ENCODE assay signal across 14 mouse cellular contexts in the genomic region with DNA sequence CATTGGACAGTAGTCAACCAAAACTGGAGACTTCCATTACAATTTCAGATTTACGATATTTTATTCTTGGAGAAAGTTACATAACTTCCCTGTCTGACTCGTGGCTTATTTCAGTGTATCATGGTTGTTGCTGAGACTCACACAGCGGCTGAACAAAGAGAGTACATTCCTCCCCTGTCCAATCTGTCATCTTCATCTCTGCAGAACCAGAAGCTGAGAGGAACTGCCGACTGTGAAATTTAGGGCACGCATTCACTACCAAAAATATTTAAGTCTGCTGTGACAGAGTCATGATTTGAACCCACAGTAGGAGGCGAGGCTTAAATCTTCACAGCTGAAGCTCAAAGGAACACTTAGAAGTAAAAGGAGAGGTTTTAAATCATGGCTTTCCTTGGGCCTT.
DNase-seq lines count a peak whose midpoint lies in the region.
"Had no signal": no experiment of that assay in that cellular context is flagged by ENCODE, and none has a peak within 500 bp of the region (broad histone marks: within the 10 kb centered on the region; RNA-seq: fewer than 3 reads in every experiment).

No protein-coding gene starts in this region.

- peak; percentile 55 to 79 for DNase-seq in layer of hippocampus, adult 18-20 months (ENCODE audit: low spot score in 2 of 2)
- no peak for DNase-seq in layer of hippocampus, postnatal 25 days (ENCODE audit: extremely low spot score in 1 of 2, low spot score in 1 of 2)
- DNase-seq in Muller cell, postnatal 12 days (ENCODE audit: inconsistent ontology term) = peak; percentile 60
- peak; percentile 53 to 75 for DNase-seq in frontal cortex, postnatal 36 days (ENCODE audit: low spot score in 2 of 2)
- DNase-seq in left cerebral cortex, postnatal 36 days (ENCODE audit: low spot score in 2 of 2) = peak; percentile 34 to 43
- no peak for DNase-seq in cerebellum, adult 11-12 months
- no peak for DNase-seq in embryonic facial prominence, embryonic 10.5 days (ENCODE audit: low spot score)
- DNase-seq: cerebellum, postnatal 14 days; gastrocnemius, postnatal 25 days; lung, postnatal 14 days had no signal

- H3K9me3 ChIP-seq in embryonic facial prominence, embryonic 10.5 days = no peaks in the 10 kb centered on the region
- H3K9me3 ChIP-seq: intestine, embryonic 15.5 days; limb, embryonic 15.5 days; megakaryocyte, embryonic 14.5 days had no signal

- peaks cover 32% of the 10 kb centered on the region for H3K4me1 ChIP-seq in embryonic facial prominence, embryonic 10.5 days

- no peak overlapping the region for H3K27ac ChIP-seq in embryonic facial prominence, embryonic 10.5 days (replicated peaks)
- H3K27ac ChIP-seq: intestine, embryonic 15.5 days; limb, embryonic 15.5 days had no signal

- H3K27me3 ChIP-seq in embryonic facial prominence, embryonic 10.5 days (replicated peaks; ENCODE audit: low read depth, poor library complexity, severe bottlenecking) = no peaks in the 10 kb centered on the region
- H3K27me3 ChIP-seq: intestine, embryonic 15.5 days; limb, embryonic 15.5 days had no signal

- 75% methylated on average over 6 of the region's 6 CpGs for WGBS in embryonic facial prominence, embryonic 10.5 days

- no peaks in the 10 kb centered on the region for H3K36me3 ChIP-seq in embryonic facial prominence, embryonic 10.5 days (replicated peaks)
- H3K36me3 ChIP-seq: G1E; intestine, embryonic 15.5 days; limb, embryonic 15.5 days had no signal

- intact Hi-C loops in left cerebral cortex, postnatal 36 days (cut with DNase I) = loop anchor here (5.0 to 10.0 kb wide), 4 partner anchors 131 to 798 kb away; a partner anchor contains a TSS

- no peak overlapping the region for H3K4me3 ChIP-seq in embryonic facial prominence, embryonic 10.5 days
- H3K4me3 ChIP-seq: intestine, embryonic 15.5 days; limb, embryonic 15.5 days; megakaryocyte, embryonic 14.5 days had no signal

Comparison
In these comparisons a context has a peak if more than half of its experiments do, and no peak if none do; other contexts are left out.
1. DNase-seq: peak in layer of hippocampus, adult 18-20 months (2 of 2), Muller cell, postnatal 12 days (single experiment), frontal cortex, postnatal 36 days (2 of 2) and left cerebral cortex, postnatal 36 days (2 of 2); none in layer of hippocampus, postnatal 25 days (0 of 2), cerebellum, adult 11-12 months (single experiment) and embryonic facial prominence, embryonic 10.5 days (single experiment).